Mouse (Mus musculus) G1E (cell line): ENCODE data around the gene Pappa2.

Experiments
- CTCF ChIP-seq: IDR thresholded peaks from 2 replicates; pipeline ENCODE4 v1.5.1; 2012; ENCODE audit warnings: low read depth, low read length, inconsistent platforms, mixed read lengths
- GATA1 ChIP-seq: IDR thresholded peaks from 2 replicates; pipeline ENCODE4 v1.6.1; 2012; ENCODE audit warnings: borderline replicate concordance, low read length, inconsistent platforms, mixed read lengths
- GATA2 ChIP-seq: IDR thresholded peaks from 2 replicates; pipeline ENCODE4 v1.6.1; 2012; ENCODE audit warnings: low read depth, low read length, inconsistent platforms, borderline replicate concordance
- TAL1 ChIP-seq: conservative IDR thresholded peaks from 2 replicates; pipeline ENCODE4 v1.6.1; 2012; ENCODE audit warnings: low read depth, low read length, inconsistent platforms, mixed read lengths

DNA sequence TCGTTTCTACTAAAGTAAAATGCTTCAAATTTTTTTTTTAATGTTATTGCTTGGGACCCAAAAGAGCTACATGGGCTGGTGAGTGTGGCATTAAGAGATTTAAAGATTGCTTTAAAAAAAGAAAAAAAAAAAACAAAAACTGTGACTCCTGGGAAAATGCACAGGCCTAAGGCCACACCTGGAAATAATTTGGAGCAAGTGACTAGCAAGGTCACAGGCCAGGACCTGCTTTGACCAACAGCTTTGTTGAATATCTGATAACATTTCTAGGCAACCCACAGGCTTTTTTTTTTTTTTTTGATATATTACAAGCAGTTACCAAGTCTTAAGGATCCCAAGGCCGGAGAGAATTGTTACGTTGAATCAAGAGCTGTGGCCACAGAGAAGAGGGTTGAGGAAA is 39.3 kb downstream of the Pappa2 start:
- no peak for TF ChIP-seq TAL1
- no peak for TF ChIP-seq CTCF
- TF ChIP-seq GATA1: no peak
- TF ChIP-seq GATA2: no peak
